Mouse (Mus musculus) left cerebral cortex, adult 8-10 months (tissue): ENCODE data around the gene Cpeb3. TPM values are rescaled to one million over a fixed set of nuclear protein-coding genes. Genes with fewer than 3 reads are reported as not detected.
"Not testable (repeated sequence)": the region's sequence is repeated elsewhere in the genome, so short reads cannot be mapped to it uniquely, and the experiment has no call there.

Experiments
- DNase-seq, 2 experiments: peaks; one replicate each; pipeline ENCODE4 v3.0.0; 2022; ENCODE audit warnings: low spot score in 2 of 2
- total RNA-seq, 4 experiments: library from RNA; stranded (reverse); gene quantifications; 2 replicates each; pipeline ENCODE4 v1.2.4; 2022

The Cpeb3 gene
- 10 to 100 TPM; 83.3 to 89.9 (median 85.4) TPM for total RNA-seq

DNA sequence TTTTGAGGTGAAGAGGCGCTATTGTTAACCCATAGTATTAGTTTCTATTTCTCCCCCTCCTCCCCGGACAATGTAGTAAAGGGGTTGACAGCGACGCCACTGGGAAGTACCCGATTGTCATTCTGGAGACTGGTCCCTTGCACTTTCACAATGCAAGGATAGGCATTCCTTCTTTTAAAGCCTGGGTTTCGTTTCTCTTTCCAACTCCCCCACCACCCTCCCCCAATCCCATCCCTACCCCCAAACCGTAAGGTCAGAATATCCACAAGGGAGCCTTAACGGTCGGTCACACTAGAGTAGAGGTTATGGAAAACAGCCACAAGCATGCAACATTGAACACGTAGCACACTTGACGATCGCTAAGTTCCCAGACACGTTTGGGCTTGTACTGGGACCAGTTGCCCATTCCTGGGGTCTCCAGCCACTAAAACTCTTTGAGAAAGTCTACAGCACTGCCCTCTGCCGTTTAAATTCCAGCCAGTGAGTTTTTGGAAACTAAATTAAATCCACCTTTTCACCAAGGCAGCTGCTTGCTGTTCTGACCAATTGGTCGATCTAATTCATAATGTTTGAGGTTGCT is at the start of gene Cpeb3:
TSS of gene Cpeb3 (minus strand) at position 426 of the 580 bp plus-strand sequence.
- DNase-seq: no peak

GRCm38 (mm10) chr19:37255321-37255720 is 46.9 kb upstream of the Cpeb3 start:
- DNase-seq: peak in 1 of 2 experiments; percentile 90

DNA sequence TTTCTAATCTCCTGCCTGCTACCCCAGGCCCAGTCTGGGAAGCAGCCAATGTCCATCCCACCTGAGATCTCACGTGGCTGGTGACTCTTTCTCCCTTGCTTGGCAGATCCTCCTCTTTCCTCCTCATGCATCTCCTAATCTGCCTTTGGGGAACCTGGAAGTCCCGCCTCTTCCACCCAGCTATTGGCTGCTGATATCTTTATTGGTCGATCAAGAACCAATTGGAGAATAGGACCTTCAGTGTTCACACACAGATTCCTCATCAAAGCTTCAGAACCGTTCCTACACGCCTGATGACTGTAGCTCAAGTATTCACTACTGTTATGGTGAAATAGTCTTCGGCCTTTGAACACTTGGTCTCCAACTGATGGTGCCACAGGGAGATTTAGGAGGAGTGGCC is 43.7 kb upstream of the Cpeb3 start:
- no peak for DNase-seq

DNA sequence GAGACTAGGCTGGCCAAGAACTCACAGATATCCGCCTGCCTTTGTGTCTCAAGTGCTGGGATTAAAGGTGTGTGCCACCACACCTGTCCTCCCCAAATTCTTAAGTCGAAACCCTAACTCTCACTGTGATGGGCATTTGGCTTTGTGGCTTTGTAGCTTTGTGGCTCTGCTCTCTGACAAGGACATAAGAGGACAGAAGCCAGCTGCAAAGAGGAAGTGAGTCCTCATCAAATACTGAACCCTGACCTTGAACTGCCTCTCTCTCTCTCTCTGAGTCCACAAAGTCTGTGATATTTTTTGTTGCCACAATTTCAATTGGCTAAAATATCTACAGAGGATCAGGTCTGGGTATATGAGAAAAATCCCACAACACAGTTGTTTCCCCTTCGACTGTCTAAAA is 39.8 kb upstream of the Cpeb3 start:
- DNase-seq: no peak

GRCm38 (mm10) chr19:37246859-37247258 is 38.5 kb upstream of the Cpeb3 start:
- DNase-seq: no peak

DNA sequence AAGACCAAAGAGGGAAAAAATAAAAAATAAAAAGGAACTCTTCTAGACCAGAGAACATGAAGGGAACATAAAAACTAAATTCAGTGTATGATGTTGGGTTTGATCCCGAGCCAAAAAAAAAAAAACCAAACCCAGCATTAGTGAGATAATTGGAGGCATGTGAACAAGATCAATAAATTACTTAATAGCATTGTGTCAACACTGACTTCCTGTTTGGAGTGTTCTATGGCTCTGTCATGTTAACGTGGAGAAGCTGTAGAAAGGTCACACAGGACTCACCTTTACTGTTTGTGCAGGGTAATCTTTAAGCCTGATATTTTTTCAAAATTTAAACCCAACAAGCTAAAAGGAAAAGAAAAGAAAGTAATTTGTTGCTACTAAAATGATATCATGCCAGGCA is 34.3 kb upstream of the Cpeb3 start:
- no peak for DNase-seq

DNA sequence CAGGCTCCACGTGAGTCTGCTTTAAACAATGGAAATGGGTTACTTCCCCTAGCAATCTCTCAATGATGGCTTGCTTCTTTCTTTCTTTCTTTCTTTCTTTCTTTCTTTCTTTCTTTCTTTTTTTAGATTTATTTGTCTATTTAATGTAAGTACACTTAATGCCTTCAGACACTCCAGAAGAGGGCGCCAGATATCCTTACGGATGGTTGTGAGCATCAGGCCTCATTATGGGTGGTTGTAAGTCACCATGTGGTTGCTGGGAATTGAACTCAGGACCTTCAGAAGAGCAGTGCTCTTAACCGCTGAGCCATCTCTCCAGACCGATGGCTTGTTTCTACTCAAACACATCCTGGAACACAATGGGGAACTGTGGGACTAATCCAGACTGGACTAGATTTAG is 32.8 kb upstream of the Cpeb3 start:
- no peak for DNase-seq

- DNase-seq: no peak
Measured at GRCm38 (mm10) chr19:37239096-37239495, 30.7 kb upstream of the Cpeb3 start.

- no peak for DNase-seq
Measured at GRCm38 (mm10) chr19:37238651-37239050, 30.2 kb upstream of the Cpeb3 start.

GRCm38 (mm10) chr19:37237712-37238437 is 29.5 kb upstream of the Cpeb3 start:
- no peak for DNase-seq

- DNase-seq: no peak
Measured at GRCm38 (mm10) chr19:37237306-37237705, 28.9 kb upstream of the Cpeb3 start.

DNA sequence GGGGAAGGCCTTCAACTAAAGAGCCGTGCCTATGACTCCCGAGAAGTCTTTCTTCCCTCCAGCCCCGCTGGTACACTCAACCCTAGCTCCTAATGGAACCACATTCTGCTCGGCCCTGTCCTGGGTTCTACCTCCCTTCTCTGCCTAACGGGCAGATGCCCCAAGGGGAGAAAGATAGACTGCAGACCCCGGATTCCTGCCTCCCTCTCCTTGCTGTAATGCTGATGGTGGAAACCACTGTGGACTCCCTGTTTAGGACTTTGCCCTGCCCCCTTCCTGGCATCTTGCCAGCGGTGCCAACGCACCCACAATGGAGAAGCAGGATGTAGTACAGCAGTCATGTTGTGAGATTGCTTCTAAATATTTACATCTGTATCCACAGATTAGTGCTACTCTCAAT is 27.4 kb upstream of the Cpeb3 start:
- DNase-seq: no peak

GRCm38 (mm10) chr19:37233561-37234539 is 25.4 kb upstream of the Cpeb3 start:
- no peak for DNase-seq

- DNase-seq: not testable (repeated sequence)
Measured at GRCm38 (mm10) chr19:37232598-37232997, 24.2 kb upstream of the Cpeb3 start.

- no peak for DNase-seq
Measured at GRCm38 (mm10) chr19:37225197-37225862, 16.9 kb upstream of the Cpeb3 start.

DNA sequence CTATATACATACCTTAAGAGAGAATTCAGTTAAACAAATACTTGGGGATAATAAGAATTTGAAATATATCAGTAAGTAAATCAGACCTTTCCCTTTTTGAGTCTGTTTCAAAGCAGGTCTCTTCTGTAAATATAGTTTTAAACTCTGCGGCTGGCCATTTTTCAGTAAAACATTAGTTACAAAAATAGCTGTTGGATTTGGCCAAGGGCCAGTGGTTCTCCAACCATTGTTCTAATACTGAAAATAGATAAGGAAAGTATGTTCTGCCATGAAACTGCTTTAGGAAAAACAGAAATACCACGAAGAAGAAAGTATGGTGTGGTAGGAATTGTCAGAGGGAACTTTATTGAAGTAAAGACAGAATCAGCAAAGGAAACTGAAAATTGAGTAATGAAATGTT is 6.3 kb upstream of the Cpeb3 start:
- DNase-seq: no peak

DNA sequence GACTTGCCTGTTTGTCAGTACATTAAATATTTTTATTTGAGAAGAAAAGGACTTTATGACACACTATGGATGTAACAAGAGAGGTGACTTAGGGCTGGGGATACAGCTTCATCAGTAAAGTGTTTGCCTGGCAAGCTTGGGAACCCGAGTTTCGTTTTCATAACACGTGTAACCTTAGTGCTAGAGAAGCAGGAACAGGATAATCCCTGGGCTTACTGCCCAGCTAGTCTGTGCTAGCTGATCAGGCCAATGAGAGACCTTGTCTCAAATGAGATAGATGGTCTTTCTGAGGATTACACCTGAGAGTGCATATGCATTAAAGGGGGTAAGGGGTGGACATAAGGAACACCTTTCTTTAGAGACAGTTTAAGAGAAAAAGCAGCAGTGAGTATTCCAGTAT is 3.0 kb upstream of the Cpeb3 start:
- no peak for DNase-seq

GRCm38 (mm10) chr19:37210457-37210856 is 2.1 kb upstream of the Cpeb3 start:
- DNase-seq: no peak

GRCm38 (mm10) chr19:37209467-37210128 is 1.2 kb upstream of the Cpeb3 start:
- DNase-seq: no peak

- DNase-seq: no peak
Measured at GRCm38 (mm10) chr19:37208986-37209385, 585 bp upstream of the Cpeb3 start.
